Mouse (Mus musculus): ENCODE measurements around the gene Gm29133. TPM values are rescaled to one million over a fixed set of nuclear protein-coding genes. Genes with fewer than 3 reads are reported as not detected.

The Gm29133 gene
- not detected for total RNA-seq (2021)
- long read RNA-seq, experiment 1 = 0 reads
- long read RNA-seq, experiment 2 = 0 reads

- DNase-seq = no peak
These were observed at the start of gene Gm29133 for GRCm38 (mm10) chr3:75747897-75748296. Gene Gm29133 (plus strand): TSS chr3:75748197.

GRCm38 (mm10) chr3:75699088-75699487, 48.9 kb upstream of the Gm29133 start:
- DNase-seq = no peak

GRCm38 (mm10) chr3:75701336-75701735, 46.7 kb upstream of the Gm29133 start:
- DNase-seq = peak; percentile 28 to 45

- no peak for DNase-seq
These were observed 41.5 kb upstream of the Gm29133 start for GRCm38 (mm10) chr3:75706536-75706935.

- no peak for DNase-seq
These were observed 34.2 kb upstream of the Gm29133 start for GRCm38 (mm10) chr3:75713678-75714295.

GRCm38 (mm10) chr3:75720663-75721062, 27.3 kb upstream of the Gm29133 start:
- DNase-seq = peak in 1 of 2 experiments; percentile 5

GRCm38 (mm10) chr3:75730982-75731600, 16.9 kb upstream of the Gm29133 start:
- DNase-seq = no peak

GRCm38 (mm10) chr3:75743664-75744437, 4.1 kb upstream of the Gm29133 start:
- DNase-seq = no peak

GRCm38 (mm10) chr3:75745343-75745742, 2.7 kb upstream of the Gm29133 start:
- no peak for DNase-seq

- no peak for DNase-seq
These were observed 15.4 kb downstream of the Gm29133 start for GRCm38 (mm10) chr3:75763351-75763750.

- no peak for DNase-seq
These were observed 26.3 kb downstream of the Gm29133 start for GRCm38 (mm10) chr3:75774253-75774652.

GRCm38 (mm10) chr3:75808001-75808400, 60.0 kb downstream of the Gm29133 start:
- no peak for DNase-seq

- no peak for DNase-seq
These were observed 75.9 kb downstream of the Gm29133 start for GRCm38 (mm10) chr3:75823934-75824333.

GRCm38 (mm10) chr3:75824458-75824857, 76.5 kb downstream of the Gm29133 start:
- DNase-seq = no peak

GRCm38 (mm10) chr3:75834827-75835226, 86.8 kb downstream of the Gm29133 start:
- no peak for DNase-seq

GRCm38 (mm10) chr3:75835286-75835967, 87.4 kb downstream of the Gm29133 start:
- peak; percentile 2 for DNase-seq

Other genes starting within 250 kb of the Gm29133 start
- 10 to 100 TPM; 65.9 to 71.5 TPM for gene Pdcd10, start 191.3 kb upstream of the Gm29133 start, total RNA-seq (2021)
- 1 to 10 TPM; 2.9 to 4.3 TPM for gene Serpini1, start 190.7 kb upstream of the Gm29133 start, total RNA-seq (2021)
- 100 to 1,000 TPM in 1 of 2 experiments, 10 to 100 TPM in 1; 49.6 to 104 TPM for gene Golim4, start 208.8 kb downstream of the Gm29133 start, total RNA-seq (2021)